Mouse (Mus musculus): ENCODE data around the gene Gm21860.
"Not testable (repeated sequence)": the region's sequence is repeated elsewhere in the genome, so short reads cannot be mapped to it uniquely, and the experiment has no call there.

The Gm21860 gene

GRCm38 (mm10) chrY:90754721-90755120 lies at the start of gene Gm21860:
TSS of gene Gm21860 (minus strand) at chrY:90754821.
- DNase-seq (ENCODE audit: low spot score) = not testable (repeated sequence)

- not testable (repeated sequence) for DNase-seq (ENCODE audit: low spot score)
Observed at GRCm38 (mm10) chrY:90784438-90784837, 29.8 kb upstream of the Gm21860 start, which contains the start of gene Gm47283. TSS of gene Gm47283 (plus strand) at chrY:90784738.

GRCm38 (mm10) chrY:90745256-90745655 lies 9.4 kb downstream of the Gm21860 start:
- not testable (repeated sequence) for DNase-seq (ENCODE audit: low spot score)

- peak; percentile 58 for DNase-seq (ENCODE audit: low spot score)
Observed at GRCm38 (mm10) chrY:90744381-90744981, 10.1 kb downstream of the Gm21860 start.

- peak; percentile 10 for DNase-seq (ENCODE audit: low spot score)
Observed at GRCm38 (mm10) chrY:90743811-90744220, 10.8 kb downstream of the Gm21860 start.

GRCm38 (mm10) chrY:90743053-90743810 lies 11.4 kb downstream of the Gm21860 start:
- DNase-seq (ENCODE audit: low spot score) = peak; percentile 11

GRCm38 (mm10) chrY:90742261-90743052 lies 12.2 kb downstream of the Gm21860 start:
- DNase-seq (ENCODE audit: low spot score) = peak; percentile 10

GRCm38 (mm10) chrY:90741452-90742260 lies 13.0 kb downstream of the Gm21860 start:
- DNase-seq (ENCODE audit: low spot score) = peak; percentile 31

GRCm38 (mm10) chrY:90741006-90741405 lies 13.6 kb downstream of the Gm21860 start:
- peak; percentile 28 for DNase-seq (ENCODE audit: low spot score)

GRCm38 (mm10) chrY:90740013-90740561 lies 14.5 kb downstream of the Gm21860 start:
- peak; percentile 32 for DNase-seq (ENCODE audit: low spot score)

GRCm38 (mm10) chrY:90739531-90740012 lies 15.0 kb downstream of the Gm21860 start:
- peak; percentile 14 for DNase-seq (ENCODE audit: low spot score)

- DNase-seq (ENCODE audit: low spot score) = peak; percentile 67
Observed at GRCm38 (mm10) chrY:90738841-90739530, 15.6 kb downstream of the Gm21860 start.

- no peak for DNase-seq (ENCODE audit: low spot score)
Observed at GRCm38 (mm10) chrY:90738431-90738680, 16.3 kb downstream of the Gm21860 start.

- DNase-seq (ENCODE audit: low spot score) = no peak
Observed at GRCm38 (mm10) chrY:90737606-90738430, 16.8 kb downstream of the Gm21860 start.

GRCm38 (mm10) chrY:90736217-90737000 lies 18.2 kb downstream of the Gm21860 start:
- not testable (repeated sequence) for DNase-seq (ENCODE audit: low spot score)

GRCm38 (mm10) chrY:90735181-90735895 lies 19.3 kb downstream of the Gm21860 start:
- DNase-seq (ENCODE audit: low spot score) = not testable (repeated sequence)

- DNase-seq (ENCODE audit: low spot score) = peak; percentile 14
Observed at GRCm38 (mm10) chrY:90734334-90734696, 20.3 kb downstream of the Gm21860 start.

- DNase-seq (ENCODE audit: low spot score) = not testable (repeated sequence)
Observed at GRCm38 (mm10) chrY:90733656-90734333, 20.8 kb downstream of the Gm21860 start.
